Mouse (Mus musculus) adrenal gland, postnatal 14 days (tissue): Measurements from ENCODE around the gene Tmem218. TPM values are rescaled to one million over a fixed set of nuclear protein-coding genes. Genes with fewer than 3 reads are reported as not detected.

Experiments
- DNase-seq: peaks from one replicate; pipeline ENCODE4 v3.0.0; 2021; ENCODE audit warnings: mixed read lengths
- total RNA-seq: library from RNA; stranded (reverse); gene quantifications from 2 replicates; pipeline ENCODE4 v1.2.3, GENCODE M21; 2021

Gene Tmem218
- total RNA-seq, 1 experiment from 2014 or later, result 5.7 TPM

- no peak for DNase-seq
Observed at GRCm38 (mm10) chr9:37232201-37233195, 24.5 kb downstream of the Tmem218 start.

DNA sequence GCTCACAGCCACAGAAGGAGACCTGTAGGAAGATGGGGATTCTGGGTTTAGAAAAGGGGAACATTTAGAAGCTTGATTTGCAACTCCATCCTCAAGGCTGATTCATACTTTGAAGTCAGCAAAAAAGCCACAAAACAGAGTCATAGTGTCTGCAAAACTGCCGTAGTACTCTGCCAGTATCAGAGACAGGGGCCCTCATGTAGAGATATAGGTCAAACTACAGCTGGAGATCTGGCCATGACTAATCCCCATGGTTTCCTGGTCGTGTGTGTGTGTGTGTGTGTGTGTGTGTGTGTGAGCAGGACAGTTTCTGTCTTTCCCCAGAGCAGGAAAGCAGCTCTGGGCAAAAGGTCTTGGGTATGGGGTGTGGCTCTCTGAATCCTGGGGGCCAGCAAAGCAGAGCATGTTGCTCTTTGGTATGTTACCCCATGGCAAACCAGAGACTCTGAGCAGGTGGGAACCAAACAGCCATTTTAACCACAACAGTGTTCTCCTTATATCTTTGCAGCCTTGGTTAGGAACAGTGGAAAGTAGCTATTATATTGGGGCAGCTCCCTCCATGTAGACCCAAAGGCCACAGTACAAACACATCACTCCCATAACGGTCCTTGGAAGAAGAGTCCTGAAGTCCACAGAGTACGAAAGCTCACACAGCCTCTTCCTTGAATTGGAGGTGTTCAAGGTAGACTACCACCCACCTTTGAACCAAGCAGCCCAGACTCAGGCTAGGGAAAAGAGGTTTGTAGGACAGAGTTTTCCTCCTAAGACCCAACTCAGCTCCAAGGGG lies 28.1 kb downstream of the Tmem218 start:
- DNase-seq, result peak; percentile 68

GRCm38 (mm10) chr9:37242764-37243163 lies 34.7 kb downstream of the Tmem218 start:
- no peak for DNase-seq

DNA sequence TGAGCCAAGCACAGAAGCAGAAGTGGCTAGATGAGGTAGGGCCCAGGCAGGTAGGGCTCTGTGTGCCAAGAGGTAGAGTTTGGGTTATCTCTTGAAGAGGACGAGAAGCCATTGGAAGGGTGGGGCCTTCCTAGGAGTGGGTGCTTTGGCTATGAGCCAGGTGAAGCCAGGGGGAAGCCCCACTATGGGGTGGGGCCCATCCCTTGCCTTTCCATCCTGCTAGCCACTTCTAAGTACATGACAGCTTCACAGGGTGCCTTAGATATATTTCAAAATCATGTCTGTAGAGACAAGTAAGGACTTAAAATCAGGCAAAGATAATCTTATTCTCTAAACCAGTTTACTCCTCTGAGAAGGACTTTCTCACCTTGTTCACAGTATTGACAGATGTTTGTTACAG lies 36.6 kb downstream of the Tmem218 start:
- no peak for DNase-seq

GRCm38 (mm10) chr9:37245404-37245803 lies 37.4 kb downstream of the Tmem218 start:
- no peak for DNase-seq

DNA sequence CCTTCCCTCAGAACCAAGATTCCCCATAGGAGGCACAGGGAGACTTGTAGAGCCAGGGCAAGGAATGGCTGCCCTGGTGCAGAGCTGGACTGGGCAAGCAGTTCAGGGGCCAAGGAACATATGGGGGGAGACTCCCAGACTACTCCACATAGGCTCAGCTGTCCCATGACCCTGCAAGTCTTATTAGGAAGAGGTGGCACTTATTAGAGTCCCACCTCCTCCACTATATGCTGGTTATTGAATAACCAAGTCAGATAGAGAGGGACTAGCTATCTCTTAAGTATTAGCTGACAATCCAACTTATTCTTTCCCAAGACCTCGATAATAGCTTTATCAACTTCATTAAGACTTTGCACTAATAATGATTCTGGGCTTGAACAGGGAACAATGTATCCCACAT lies 37.8 kb downstream of the Tmem218 start:
- no peak for DNase-seq

- DNase-seq, result peak; percentile 31
Observed at GRCm38 (mm10) chr9:37247429-37247828, 39.4 kb downstream of the Tmem218 start.

DNA sequence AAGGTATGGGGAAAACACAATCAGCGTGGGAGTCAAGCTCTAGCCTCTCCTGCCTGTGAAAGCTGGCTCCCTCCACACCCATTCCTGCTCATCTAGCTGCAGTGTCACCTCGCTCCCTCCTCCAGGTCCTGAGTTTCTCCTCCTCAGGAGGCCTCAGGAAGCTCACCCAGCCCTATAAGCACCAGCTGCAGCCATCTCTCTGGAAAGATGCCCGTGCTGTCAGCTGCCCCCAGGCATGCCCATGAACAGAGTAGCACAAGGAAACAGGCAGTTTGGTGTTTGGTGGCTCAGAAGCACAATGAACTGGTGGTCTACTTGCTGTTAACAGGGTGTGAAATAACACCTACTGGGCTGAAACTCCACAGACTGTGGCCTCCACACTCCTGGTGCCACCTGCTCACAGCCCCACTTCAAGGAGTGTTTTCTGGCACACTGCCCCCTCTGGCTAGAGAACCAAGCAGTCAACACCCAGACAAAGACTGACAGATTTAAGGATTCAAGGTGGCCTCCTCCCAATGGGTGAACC lies 40.4 kb downstream of the Tmem218 start:
- no peak for DNase-seq

GRCm38 (mm10) chr9:37249976-37250375 lies 42.0 kb downstream of the Tmem218 start:
- DNase-seq, result no peak

GRCm38 (mm10) chr9:37250631-37251030 lies 42.6 kb downstream of the Tmem218 start:
- no peak for DNase-seq

- DNase-seq, result peak; percentile 29
Observed at GRCm38 (mm10) chr9:37254531-37255110, 46.6 kb downstream of the Tmem218 start.

- peak; percentile 81 for DNase-seq
Observed at GRCm38 (mm10) chr9:37255149-37255888, 47.3 kb downstream of the Tmem218 start, which contains the start of gene Slc37a2. Gene Slc37a2 (minus strand): TSS chr9:37255738.

GRCm38 (mm10) chr9:37255889-37256225 lies 47.8 kb downstream of the Tmem218 start:
- DNase-seq, result peak; percentile 76

DNA sequence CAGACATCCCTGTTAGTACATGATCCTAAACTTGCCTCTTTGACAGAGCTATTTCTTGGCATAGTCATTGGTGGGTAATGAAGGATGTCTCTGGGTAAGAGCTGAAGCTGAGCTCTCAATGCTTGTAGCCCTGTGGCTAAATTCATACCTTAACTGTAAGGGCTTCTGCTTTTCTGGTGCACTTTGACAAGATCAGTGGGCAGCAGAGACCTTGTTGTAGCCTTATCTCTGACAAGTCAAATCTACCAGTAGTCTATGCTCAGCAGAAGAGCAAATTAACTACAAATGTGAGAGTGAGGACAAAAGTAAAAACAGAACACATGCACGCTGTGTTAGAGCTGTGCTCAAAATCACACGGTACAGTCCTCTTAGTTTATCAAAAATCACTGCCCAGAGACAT lies 58.6 kb downstream of the Tmem218 start:
- DNase-seq, result no peak

Other genes starting within 250 kb of the Tmem218 start
- 2.5 and 3.4 TPM in 2 replicates for gene Pknox2, start 60.8 kb upstream of the Tmem218 start, total RNA-seq
- 15.8 and 16.9 TPM in 2 replicates for gene Slc37a2, start 47.5 kb downstream of the Tmem218 start, total RNA-seq
- gene Ccdc15, start 140.2 kb downstream of the Tmem218 start, total RNA-seq, result 2.9 and 4.2 TPM in 2 replicates
- 0.26 TPM in 2 replicates for gene Hepacam, start 159.1 kb downstream of the Tmem218 start, total RNA-seq
- 30.9 and 37.3 TPM in 2 replicates for gene Robo4, start 193.7 kb downstream of the Tmem218 start, total RNA-seq
- 0.30 and 0.53 TPM in 2 replicates for gene Robo3, start 225.0 kb downstream of the Tmem218 start, total RNA-seq